Mouse (Mus musculus) spleen, postnatal 36 days (tissue): ENCODE data around the gene Ppp1r11.

Experiments
- DNase-seq, 2 experiments: peaks; one replicate each; pipeline ENCODE4 v3.0.0; 2022; ENCODE audit warnings: low spot score in 2 of 2, mixed read lengths in 1 of 2

Ppp1r11 gene

GRCm38 (mm10) chr17:36915076-36915475 is 36.5 kb downstream of the Ppp1r11 start:
- peak in 1 of 2 experiments; percentile 31 for DNase-seq

GRCm38 (mm10) chr17:36914108-36914507 is 37.4 kb downstream of the Ppp1r11 start:
- DNase-seq = peak; percentile 51 to 59

GRCm38 (mm10) chr17:36912031-36912430 is 39.5 kb downstream of the Ppp1r11 start:
- DNase-seq = no peak

GRCm38 (mm10) chr17:36909802-36910201 is 41.7 kb downstream of the Ppp1r11 start:
- DNase-seq = no peak

- no peak for DNase-seq
These were observed 43.3 kb downstream of the Ppp1r11 start for GRCm38 (mm10) chr17:36908235-36908634.

GRCm38 (mm10) chr17:36903651-36904050 is 47.9 kb downstream of the Ppp1r11 start:
- DNase-seq = no peak

GRCm38 (mm10) chr17:36900691-36901090 is 50.9 kb downstream of the Ppp1r11 start:
- no peak for DNase-seq

GRCm38 (mm10) chr17:36900001-36900400 is 51.5 kb downstream of the Ppp1r11 start:
- DNase-seq = no peak

- DNase-seq = no peak
These were observed 52.2 kb downstream of the Ppp1r11 start for GRCm38 (mm10) chr17:36899376-36899775.
